Mouse (Mus musculus): Measurements from ENCODE around the gene Fign. TPM values are rescaled to one million over a fixed set of nuclear protein-coding genes. Genes with fewer than 3 reads are reported as not detected.

Gene Fign
- total and polyA plus RNA-seq, 2 experiments, result 1.9 to 2.1 TPM

- peak; percentile 79 for DNase-seq (ENCODE audit: extremely low read depth, low read depth, low spot score)
- 36% methylated on average over 4 of the region's 4 CpGs for WGBS
- Histone ChIP-seq H3K27ac (replicated peaks; ENCODE audit: insufficient read depth, low read depth, low read length) (no peak overlapping the region), H3K9ac (ENCODE audit: low read depth, low read length) (no peak overlapping the region), H3K27me3 (ENCODE audit: control insufficient read depth, insufficient read depth, low read length) (no peaks in the 10 kb centered on the region), H3K4me1 (ENCODE audit: control insufficient read depth, insufficient read depth, low read length) (no peaks in the 10 kb centered on the region), H3K79me2 (ENCODE audit: control insufficient read depth, insufficient read depth, low read length) (no peaks in the 10 kb centered on the region), H3K36me3 (ENCODE audit: control insufficient read depth, insufficient read depth, low read length) (no peaks in the 10 kb centered on the region), H3K4me3 (ENCODE audit: insufficient read depth, low read depth, low read length) (no peak overlapping the region)
- TF ChIP-seq CTCF (IDR thresholded peaks at IDR 0.05; ENCODE audit: low read depth, low read length) (no peak), POLR2A (IDR thresholded peaks at IDR 0.05; ENCODE audit: extremely low read depth, insufficient read depth, low read length) (no peak)
These were observed 172.1 kb downstream of the Fign start for GRCm38 (mm10) chr2:63925721-63926235.
